In genomic region chr7:49087154-49087553, GRCm38 (mm10) we compare ENCODE assay signal across 15 mouse cellular contexts.
DNase-seq lines count a peak whose midpoint lies in the region; ATAC-seq and TF ChIP-seq lines count a peak whose summit lies in the region.
"Had no signal": no experiment of that assay in that cellular context is flagged by ENCODE, and none has a peak within 500 bp of the region (broad histone marks: within the 10 kb centered on the region; RNA-seq: fewer than 3 reads in every experiment).

No protein-coding gene starts in this region.

- WGBS in heart, embryonic 11.5 days (ENCODE audit: insufficient replicate concordance) = 57% methylated on average over 5 of the region's 5 CpGs
- 73% methylated on average over 5 of the region's 5 CpGs for WGBS in lung, embryonic 15.5 days
- 33% methylated on average over 5 of the region's 5 CpGs for WGBS in hindbrain, postnatal 0 days
- 72% methylated on average over 5 of the region's 5 CpGs for WGBS in midbrain, embryonic 16.5 days

- no peak for DNase-seq in heart, postnatal 36 days
- no peak for DNase-seq in lung, postnatal 25 days (ENCODE audit: low spot score)
- peak; percentile 76 for DNase-seq in cerebellum, adult 9-11 months
- peak; percentile 71 for DNase-seq in hindbrain, postnatal 0 days (ENCODE audit: low spot score)
- DNase-seq: kidney, postnatal 4 days; thymus, postnatal 14 days had no signal

- H3K4me2 ChIP-seq in heart, embryonic 11.5 days = no peak overlapping the region
- no peak overlapping the region for H3K4me2 ChIP-seq in lung, embryonic 15.5 days
- H3K4me2 ChIP-seq in hindbrain, postnatal 0 days (ENCODE audit: low read depth, low read length) = no peak overlapping the region
- no peak overlapping the region for H3K4me2 ChIP-seq in midbrain, embryonic 16.5 days (ENCODE audit: low read length)
- H3K4me2 ChIP-seq: liver, embryonic 11.5 days; midbrain, embryonic 11.5 days had no signal

- no peak overlapping the region for H3K9ac ChIP-seq in heart, embryonic 11.5 days (ENCODE audit: low read depth, low read length)
- H3K9ac ChIP-seq in lung, embryonic 15.5 days = no peak overlapping the region
- H3K9ac ChIP-seq in hindbrain, postnatal 0 days (replicated peaks; ENCODE audit: low read length) = no peak overlapping the region
- H3K9ac ChIP-seq in midbrain, embryonic 16.5 days (ENCODE audit: low read depth, low read length) = no peak overlapping the region

- H3K27ac ChIP-seq in heart, embryonic 11.5 days (ENCODE audit: low read depth, low read length) = peak overlapping the region; percentile 80
- no peak overlapping the region for H3K27ac ChIP-seq in lung, embryonic 15.5 days
- no peak overlapping the region for H3K27ac ChIP-seq in hindbrain, postnatal 0 days
- H3K27ac ChIP-seq in midbrain, embryonic 16.5 days (ENCODE audit: low read length) = no peak overlapping the region

- no peak for ATAC-seq in heart, embryonic 11.5 days (replicated peaks; ENCODE audit: insufficient number of reproducible peaks, low FRiP score, low TSS enrichment)
- 0 out of 2 replicates have a peak, but pooled peaks have one; percentile 36 for ATAC-seq in lung, embryonic 15.5 days (ENCODE audit: borderline replicate concordance, extremely low read depth, low FRiP score, low TSS enrichment)
- peak; percentile 41; the same call in 1 of the 2 replicates for ATAC-seq in hindbrain, postnatal 0 days
- ATAC-seq in midbrain, embryonic 16.5 days = no peak
- ATAC-seq: activated CD4-positive, CD25-positive, alpha-beta regulatory T cell, adult 4 months; intestine, embryonic 16.5 days; lung, postnatal 0 days had no signal

- no peaks in the 10 kb centered on the region for H3K36me3 ChIP-seq in heart, embryonic 11.5 days (ENCODE audit: control insufficient read depth, insufficient read depth, low read length)
- H3K36me3 ChIP-seq in lung, embryonic 15.5 days = no peaks in the 10 kb centered on the region
- no peaks in the 10 kb centered on the region for H3K36me3 ChIP-seq in hindbrain, postnatal 0 days (ENCODE audit: insufficient read depth, low read length)
- H3K36me3 ChIP-seq in midbrain, embryonic 16.5 days (ENCODE audit: control insufficient read depth, insufficient read depth, low read length) = no peaks in the 10 kb centered on the region

- intact Hi-C loops in heart, postnatal 36 days (cut with DNase I) = no loop called here

- H3K4me1 ChIP-seq in heart, embryonic 11.5 days (ENCODE audit: control insufficient read depth, insufficient read depth, low read length) = peaks cover 47% of the 10 kb centered on the region
- no peaks in the 10 kb centered on the region for H3K4me1 ChIP-seq in lung, embryonic 15.5 days
- peaks cover 65% of the 10 kb centered on the region for H3K4me1 ChIP-seq in hindbrain, postnatal 0 days (ENCODE audit: insufficient read depth, low read length)
- peaks cover 43% of the 10 kb centered on the region for H3K4me1 ChIP-seq in midbrain, embryonic 16.5 days (ENCODE audit: control insufficient read depth, insufficient read depth, low read length)

- H3K27me3 ChIP-seq in heart, embryonic 11.5 days (ENCODE audit: control insufficient read depth, insufficient read depth, low read length) = no peaks in the 10 kb centered on the region; the same call in 1 of the 2 replicates
- peaks cover 4% of the 10 kb centered on the region; the same call in 1 of the 2 replicates for H3K27me3 ChIP-seq in lung, embryonic 15.5 days
- H3K27me3 ChIP-seq in hindbrain, postnatal 0 days (ENCODE audit: insufficient read depth, low read length) = no peaks in the 10 kb centered on the region
- H3K27me3 ChIP-seq in midbrain, embryonic 16.5 days (ENCODE audit: control insufficient read depth, insufficient read depth, low read depth, low read length) = no peaks in the 10 kb centered on the region

- no peak overlapping the region for H3K4me3 ChIP-seq in heart, embryonic 11.5 days (ENCODE audit: low read depth, low read length)
- no peak overlapping the region for H3K4me3 ChIP-seq in lung, embryonic 15.5 days
- no peak overlapping the region for H3K4me3 ChIP-seq in hindbrain, postnatal 0 days (ENCODE audit: low read length)
- H3K4me3 ChIP-seq in midbrain, embryonic 16.5 days (ENCODE audit: low read depth, low read length) = no peak overlapping the region
- H3K4me3 ChIP-seq: erythroblast, embryonic 14.5 days had no signal

- peak; percentile 10; the same call in 1 of the 2 replicates for TF ChIP-seq CTCF in hindbrain, postnatal 0 days (IDR thresholded peaks at IDR 0.05; ENCODE audit: low read depth)

- H3K9me3 ChIP-seq in heart, embryonic 11.5 days (replicated peaks; ENCODE audit: control insufficient read depth, low read length) = no peaks in the 10 kb centered on the region
- no peaks in the 10 kb centered on the region for H3K9me3 ChIP-seq in lung, embryonic 15.5 days
- H3K9me3 ChIP-seq in hindbrain, postnatal 0 days (ENCODE audit: low read length) = no peaks in the 10 kb centered on the region
- H3K9me3 ChIP-seq in midbrain, embryonic 16.5 days (replicated peaks; ENCODE audit: control insufficient read depth, low read length, poor library complexity, severe bottlenecking) = no peaks in the 10 kb centered on the region

Comparison
In these comparisons a context has a peak if more than half of its experiments do, and no peak if none do; other contexts are left out.
1. ATAC-seq: peak in lung, embryonic 15.5 days (single experiment) and hindbrain, postnatal 0 days (single experiment); none in heart, embryonic 11.5 days (single experiment) and midbrain, embryonic 16.5 days (single experiment).
2. DNase-seq: peak in cerebellum, adult 9-11 months (single experiment) and hindbrain, postnatal 0 days (single experiment); none in heart, postnatal 36 days (0 of 2) and lung, postnatal 25 days (single experiment).